Mouse (Mus musculus): Measurements from ENCODE around the gene Sorcs3.

The Sorcs3 gene

DNA sequence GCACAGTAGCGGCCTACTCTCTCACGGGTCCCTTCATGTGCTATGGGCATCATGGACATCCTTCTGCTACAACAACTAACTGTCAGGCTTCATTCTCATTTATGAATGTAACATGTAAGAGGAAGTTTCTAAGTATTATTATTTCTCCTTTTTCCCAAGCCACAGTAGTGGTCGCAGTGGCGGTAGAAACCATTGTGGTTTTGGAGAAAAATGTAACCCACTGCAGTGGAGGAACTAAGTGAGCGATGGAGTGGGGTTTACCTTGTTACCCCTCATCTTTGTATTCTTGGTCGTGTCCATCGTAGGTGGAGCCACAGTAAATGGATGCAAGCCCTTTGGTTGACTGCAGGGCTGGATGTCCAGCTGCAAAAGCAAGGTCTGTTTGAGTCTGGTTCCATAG, 318.0 kb downstream of the Sorcs3 start:
- DNase-seq (ENCODE audit: low spot score in 2 of 2): no peak

DNA sequence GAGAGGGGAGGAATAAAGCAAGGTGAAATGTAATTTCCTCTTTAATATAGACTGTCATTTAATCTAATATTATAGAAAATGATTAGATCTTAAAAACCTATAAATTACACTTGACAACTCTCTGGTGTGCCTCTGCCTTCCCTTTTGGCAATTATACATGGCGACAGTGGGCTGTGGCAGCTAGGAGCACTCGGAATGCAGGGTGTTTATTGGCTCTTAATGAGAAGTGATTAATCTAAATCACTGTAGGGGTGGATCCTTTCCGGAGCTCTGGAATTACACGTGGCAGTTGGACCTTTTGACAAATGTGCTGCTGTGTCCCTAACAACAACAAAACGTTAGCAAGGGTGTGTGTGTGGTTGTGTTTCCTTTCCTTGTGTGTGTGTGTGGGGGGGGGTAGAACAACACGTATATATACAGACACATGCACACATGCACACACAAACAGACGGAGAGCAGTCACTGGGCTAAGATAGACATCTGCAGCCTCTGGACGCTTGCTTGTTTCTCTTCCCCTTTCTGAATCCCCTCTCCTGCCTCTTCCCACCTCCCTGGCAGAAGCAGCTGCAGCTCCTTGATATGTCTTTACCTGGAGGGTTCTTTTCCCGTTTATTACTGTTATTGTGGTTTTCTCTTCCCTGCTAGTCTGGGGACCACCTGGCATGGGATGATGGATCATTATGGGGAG, 318.8 kb downstream of the Sorcs3 start:
- no peak for DNase-seq (ENCODE audit: low spot score in 2 of 2)

GRCm38 (mm10) chr19:48533582-48533981, 327.8 kb downstream of the Sorcs3 start:
- DNase-seq (ENCODE audit: low spot score in 2 of 2): no peak

DNA sequence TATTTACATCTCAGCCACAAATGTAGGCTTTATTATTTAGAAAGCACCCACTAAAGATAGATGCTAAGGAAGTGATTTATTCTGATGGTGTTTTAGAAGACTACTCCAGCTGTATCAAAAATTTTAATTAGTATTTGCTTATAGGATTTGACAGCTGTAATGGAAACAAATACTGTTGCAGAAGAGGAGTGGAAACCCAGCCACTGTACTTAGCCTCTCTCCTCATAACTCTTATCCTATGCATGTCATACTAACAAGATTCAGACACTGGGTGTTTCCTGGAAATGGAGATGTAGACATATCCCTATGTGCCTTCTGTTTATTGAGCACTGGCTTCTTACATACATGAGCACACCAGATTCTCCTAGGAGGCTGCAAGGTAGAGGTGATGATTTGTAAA, 338.5 kb downstream of the Sorcs3 start:
- DNase-seq (ENCODE audit: low spot score in 2 of 2): no peak

- DNase-seq (ENCODE audit: low spot score in 2 of 2): no peak
Measured at GRCm38 (mm10) chr19:48545421-48546132, 339.8 kb downstream of the Sorcs3 start.

DNA sequence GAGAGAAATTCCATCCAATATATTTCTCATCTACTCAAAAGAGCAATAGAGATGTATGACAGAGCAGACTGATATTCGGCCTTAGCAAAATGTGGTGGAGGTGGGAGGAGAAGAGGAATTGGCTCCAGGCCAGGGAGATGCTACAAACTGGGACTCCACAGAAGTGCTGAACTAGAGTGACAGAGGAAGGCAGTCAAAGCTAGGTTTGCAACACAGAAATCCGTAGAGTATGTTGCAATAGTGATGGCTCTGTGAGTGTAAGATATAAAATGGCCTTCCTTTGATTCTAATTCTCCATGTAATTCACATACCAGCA, 340.3 kb downstream of the Sorcs3 start:
- DNase-seq (ENCODE audit: low spot score in 2 of 2): peak; percentile 12 to 19

DNA sequence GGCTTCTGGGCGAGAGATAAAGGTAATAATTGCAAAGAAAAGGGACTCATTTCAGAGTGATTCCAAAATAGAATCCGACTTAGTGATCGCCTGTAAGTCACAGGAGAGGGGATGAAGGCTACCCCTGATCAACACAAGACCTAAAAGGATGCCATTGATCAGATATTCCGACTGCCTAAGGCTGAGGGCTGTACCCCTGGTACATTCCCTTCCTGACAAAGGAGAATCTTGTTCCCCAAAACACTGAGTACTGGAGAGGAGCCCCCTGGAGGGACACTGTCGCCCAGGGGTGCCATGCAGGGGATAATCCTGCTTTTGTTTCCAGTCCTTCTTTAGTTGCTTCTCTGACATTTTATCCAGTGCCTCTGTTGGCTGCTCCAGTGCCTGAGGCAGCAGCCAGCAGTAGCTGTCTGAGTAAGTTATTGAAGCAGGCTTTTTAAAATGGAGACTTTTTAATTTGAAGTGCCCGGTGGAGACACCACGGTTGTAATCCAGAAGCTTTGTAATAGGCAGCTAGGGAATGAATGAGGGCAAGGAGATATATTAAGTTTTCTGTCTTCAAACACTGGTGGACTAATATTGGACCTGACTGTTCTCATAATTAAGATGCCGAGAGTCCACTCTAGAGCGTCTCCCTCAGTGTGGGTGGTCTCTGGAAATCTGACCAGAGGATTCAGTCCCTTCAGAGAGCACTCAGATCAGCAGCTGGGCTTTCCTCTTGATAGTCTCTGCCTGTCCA, 342.5 kb downstream of the Sorcs3 start:
- no peak for DNase-seq (ENCODE audit: low spot score in 2 of 2)

- DNase-seq (ENCODE audit: low spot score in 2 of 2): no peak
Measured at GRCm38 (mm10) chr19:48559432-48559831, 353.6 kb downstream of the Sorcs3 start.

GRCm38 (mm10) chr19:48575736-48576135, 369.9 kb downstream of the Sorcs3 start:
- DNase-seq (ENCODE audit: low spot score in 2 of 2): no peak

- DNase-seq (ENCODE audit: low spot score in 2 of 2): no peak
Measured at GRCm38 (mm10) chr19:48577169-48577568, 371.3 kb downstream of the Sorcs3 start.

- peak in 1 of 2 experiments; percentile 5 for DNase-seq (ENCODE audit: low spot score in 2 of 2)
Measured at GRCm38 (mm10) chr19:48584938-48585560, 379.2 kb downstream of the Sorcs3 start.

- DNase-seq (ENCODE audit: low spot score in 2 of 2): no peak
Measured at GRCm38 (mm10) chr19:48616951-48617350, 411.1 kb downstream of the Sorcs3 start.

- no peak for DNase-seq (ENCODE audit: low spot score in 2 of 2)
Measured at GRCm38 (mm10) chr19:48630671-48631327, 425.0 kb downstream of the Sorcs3 start.

GRCm38 (mm10) chr19:48642566-48642965, 436.7 kb downstream of the Sorcs3 start:
- no peak for DNase-seq (ENCODE audit: low spot score in 2 of 2)

GRCm38 (mm10) chr19:48649941-48650340, 444.1 kb downstream of the Sorcs3 start:
- DNase-seq (ENCODE audit: low spot score in 2 of 2): no peak

GRCm38 (mm10) chr19:48651617-48652016, 445.8 kb downstream of the Sorcs3 start:
- peak in 1 of 2 experiments; percentile 9 for DNase-seq (ENCODE audit: low spot score in 2 of 2)

DNA sequence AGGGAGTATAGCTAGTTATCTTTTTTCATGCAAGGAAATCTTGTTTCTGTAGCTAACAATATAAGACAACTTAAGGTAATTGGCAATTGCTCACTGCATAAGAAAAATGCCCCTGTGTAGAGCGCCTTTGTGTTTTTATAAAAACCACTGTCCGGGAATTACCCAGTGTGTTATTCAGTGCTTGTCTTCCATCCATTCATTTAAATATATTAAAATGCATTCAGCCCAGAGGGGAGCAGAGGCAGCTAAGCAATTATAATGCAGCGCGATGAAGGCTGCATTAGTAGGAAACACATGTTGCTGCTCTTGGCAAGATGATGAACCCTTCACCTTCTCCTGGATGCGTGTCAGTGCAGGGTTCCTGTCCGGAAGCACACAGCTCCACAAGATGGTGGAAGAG, 454.4 kb downstream of the Sorcs3 start:
- no peak for DNase-seq (ENCODE audit: low spot score in 2 of 2)

DNA sequence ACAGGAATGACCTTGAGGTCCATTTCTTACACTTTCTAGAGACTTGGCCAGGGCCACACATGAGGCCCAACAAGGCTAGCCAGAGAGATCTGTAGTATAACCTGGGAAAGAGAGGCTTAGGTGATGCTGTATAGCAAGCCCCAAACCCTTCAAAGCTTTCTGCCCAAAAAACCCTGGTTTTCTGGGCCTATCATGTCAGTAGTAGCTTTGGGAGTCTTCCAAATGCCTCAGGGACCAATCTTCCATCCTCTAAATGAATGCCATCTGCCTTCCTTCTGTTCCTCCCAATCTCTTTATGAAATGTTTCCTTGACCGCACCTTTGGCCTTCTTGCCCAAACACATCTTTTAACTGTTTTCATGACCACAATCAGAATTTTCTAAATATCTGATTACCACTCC, 474.1 kb downstream of the Sorcs3 start:
- no peak for DNase-seq (ENCODE audit: low spot score in 2 of 2)

DNA sequence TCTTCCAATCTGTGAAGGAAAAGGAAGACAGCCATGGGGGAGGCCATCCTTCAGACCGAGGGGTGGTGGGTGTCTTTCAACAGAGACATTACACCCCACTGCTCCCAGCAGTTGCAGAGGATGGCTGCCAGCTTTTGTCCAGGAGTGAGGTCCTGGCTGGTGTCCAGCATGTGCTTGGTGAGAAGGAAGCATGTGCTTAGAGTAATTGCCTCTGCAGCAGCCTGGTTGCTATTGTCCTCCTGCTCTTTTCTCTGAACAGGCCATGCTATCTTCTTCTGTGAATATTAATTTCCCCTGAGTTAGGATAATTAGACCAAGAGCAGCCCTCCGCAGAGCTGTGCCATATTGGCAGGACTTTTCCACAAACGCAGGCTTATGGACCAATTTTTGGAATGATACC, 476.7 kb downstream of the Sorcs3 start:
- no peak for DNase-seq (ENCODE audit: low spot score in 2 of 2)

- DNase-seq (ENCODE audit: low spot score in 2 of 2): no peak
Measured at GRCm38 (mm10) chr19:48686369-48686768, 480.5 kb downstream of the Sorcs3 start.

- DNase-seq (ENCODE audit: low spot score in 2 of 2): no peak
Measured at GRCm38 (mm10) chr19:48700111-48700658, 494.4 kb downstream of the Sorcs3 start.

DNA sequence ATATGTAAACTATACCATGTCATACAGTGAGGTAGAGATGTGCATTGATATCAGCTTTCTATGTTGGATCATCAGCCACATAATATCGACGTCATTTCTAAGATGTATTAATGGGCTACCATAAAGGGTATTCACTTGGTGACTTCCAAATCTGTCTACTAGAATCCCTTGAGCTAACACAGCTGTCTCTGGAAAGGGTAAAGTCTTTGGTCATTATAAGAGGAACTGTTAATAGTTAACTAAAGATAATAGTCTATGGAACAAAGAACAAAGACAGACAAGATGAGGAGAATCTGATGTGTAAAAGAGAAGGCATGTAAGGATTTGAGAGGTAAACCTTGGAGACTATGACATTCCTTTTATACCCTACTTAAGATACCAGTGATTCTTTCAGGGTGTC, 497.9 kb downstream of the Sorcs3 start:
- DNase-seq (ENCODE audit: low spot score in 2 of 2): no peak
